Mouse (Mus musculus): ENCODE data around the gene Tbc1d9. TPM values are rescaled to one million over a fixed set of nuclear protein-coding genes. Genes with fewer than 3 reads are reported as not detected.

Gene Tbc1d9
- total and polyA plus RNA-seq, 2 experiments from 2014 or later = 18.6 to 135 TPM

DNA sequence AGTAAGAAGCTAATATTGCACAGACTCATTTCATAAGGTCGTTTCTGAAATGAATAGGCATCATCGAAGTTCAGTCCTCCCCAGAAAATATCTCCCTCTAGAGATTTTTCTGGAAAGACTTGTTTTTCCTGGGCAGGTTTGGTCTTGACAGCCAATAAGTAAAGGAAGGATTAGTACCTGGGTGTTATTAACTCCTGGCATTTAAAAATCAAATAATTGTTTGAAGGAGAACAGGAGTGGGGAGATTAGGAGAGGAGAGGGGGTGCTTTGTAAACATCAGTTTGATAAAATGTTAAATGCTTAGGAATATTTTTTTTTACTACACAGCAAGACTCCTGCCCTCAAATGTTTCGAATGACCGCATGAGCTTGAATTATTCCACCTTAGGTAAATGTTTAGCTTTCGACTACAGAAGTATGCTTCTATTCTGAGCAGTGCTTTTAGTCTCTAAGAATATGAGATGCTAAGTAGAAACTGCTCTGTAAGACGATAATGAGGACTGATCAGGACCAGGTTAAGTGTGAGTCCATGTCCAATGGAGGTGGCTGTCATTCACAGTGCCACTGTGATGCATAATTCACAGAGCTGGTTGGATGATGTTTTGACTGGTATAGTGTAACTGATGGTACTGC is 16.8 kb downstream of the Tbc1d9 start:
- no peak overlapping the region for H3K9ac ChIP-seq (replicated peaks; ENCODE audit: low read length, poor library complexity, severe bottlenecking)
- DNase-seq (ENCODE audit: low spot score) (no peak), ATAC-seq (ENCODE audit: low FRiP score) (no peak)
- H3K4me1 ChIP-seq (ENCODE audit: insufficient read depth, low read length) = peaks cover 10% of the 10 kb centered on the region; the same call in 1 of the 2 replicates
- H3K4me2 ChIP-seq (ENCODE audit: low read depth, low read length, poor library complexity, severe bottlenecking) = no peak overlapping the region
- no peak overlapping the region for H3K27ac ChIP-seq (ENCODE audit: low read depth, low read length)
- no peaks in the 10 kb centered on the region for H3K27me3 ChIP-seq (ENCODE audit: insufficient read depth, low read length)
- 65% methylated on average over 6 of the region's 6 CpGs for WGBS
- no peaks in the 10 kb centered on the region for H3K9me3 ChIP-seq (ENCODE audit: low read length)
- H3K36me3 ChIP-seq (ENCODE audit: insufficient read depth, low read length) = no peaks in the 10 kb centered on the region
- TF ChIP-seq CTCF (IDR thresholded peaks at IDR 0.05) = no peak
- no peak overlapping the region for H3K4me3 ChIP-seq (ENCODE audit: low read depth, low read length)

- Histone ChIP-seq H3K4me3 (ENCODE audit: low read depth, low read length) (no peak overlapping the region), H3K4me2 (ENCODE audit: low read depth, low read length, poor library complexity, severe bottlenecking) (no peak overlapping the region), H3K9ac (replicated peaks; ENCODE audit: low read length, poor library complexity, severe bottlenecking) (no peak overlapping the region), H3K36me3 (ENCODE audit: insufficient read depth, low read length) (no peaks in the 10 kb centered on the region), H3K4me1 (ENCODE audit: insufficient read depth, low read length) (peaks cover 10% of the 10 kb centered on the region; the same call in 1 of the 2 replicates), H3K9me3 (ENCODE audit: low read length) (no peaks in the 10 kb centered on the region), H3K27ac (ENCODE audit: low read depth, low read length) (no peak overlapping the region), H3K27me3 (ENCODE audit: insufficient read depth, low read length) (no peaks in the 10 kb centered on the region)
- no peak for DNase-seq (ENCODE audit: low spot score)
- 32% methylated on average over 5 of the region's 5 CpGs for WGBS
- no peak for TF ChIP-seq CTCF (IDR thresholded peaks at IDR 0.05)
- ATAC-seq (ENCODE audit: low FRiP score) = no peak
Observed at GRCm38 (mm10) chr8:83182784-83183183, 17.6 kb downstream of the Tbc1d9 start.

DNA sequence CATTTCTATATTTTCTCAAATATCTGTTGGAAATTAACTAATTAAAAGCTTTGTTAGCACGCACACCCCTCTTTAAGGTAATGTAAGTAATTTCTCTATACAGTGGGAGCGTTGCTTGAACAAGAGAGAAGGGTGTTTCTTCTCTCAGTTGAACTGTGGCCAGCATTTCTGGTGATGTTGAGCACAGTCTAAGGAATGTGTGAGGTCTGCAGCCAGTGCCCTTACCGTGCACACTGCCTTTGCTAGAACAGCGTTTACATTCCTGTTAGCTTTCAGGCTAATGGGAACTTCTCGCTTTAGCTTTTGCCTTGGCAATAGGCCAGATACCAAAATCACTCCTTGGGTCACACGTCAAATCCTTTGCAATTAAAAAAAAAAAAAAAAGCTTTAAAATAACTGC is 21.2 kb downstream of the Tbc1d9 start:
- no peak overlapping the region for H3K4me3 ChIP-seq (ENCODE audit: low read depth, low read length)
- H3K4me2 ChIP-seq (ENCODE audit: low read depth, low read length, poor library complexity, severe bottlenecking) = no peak overlapping the region
- WGBS = 57% methylated on average over 6 of the region's 6 CpGs
- H3K27me3 ChIP-seq (ENCODE audit: insufficient read depth, low read length) = no peaks in the 10 kb centered on the region
- H3K4me1 ChIP-seq (ENCODE audit: insufficient read depth, low read length) = 0 out of 2 replicates have a peak, but pooled peaks cover 6% of the 10 kb centered on the region
- ATAC-seq (ENCODE audit: low FRiP score) (no peak), DNase-seq (ENCODE audit: low spot score) (no peak)
- no peaks in the 10 kb centered on the region for H3K9me3 ChIP-seq (ENCODE audit: low read length)
- no peak overlapping the region for H3K9ac ChIP-seq (replicated peaks; ENCODE audit: low read length, poor library complexity, severe bottlenecking)
- H3K27ac ChIP-seq (ENCODE audit: low read depth, low read length) = no peak overlapping the region
- no peaks in the 10 kb centered on the region for H3K36me3 ChIP-seq (ENCODE audit: insufficient read depth, low read length)
- no peak for TF ChIP-seq CTCF (IDR thresholded peaks at IDR 0.05)

DNA sequence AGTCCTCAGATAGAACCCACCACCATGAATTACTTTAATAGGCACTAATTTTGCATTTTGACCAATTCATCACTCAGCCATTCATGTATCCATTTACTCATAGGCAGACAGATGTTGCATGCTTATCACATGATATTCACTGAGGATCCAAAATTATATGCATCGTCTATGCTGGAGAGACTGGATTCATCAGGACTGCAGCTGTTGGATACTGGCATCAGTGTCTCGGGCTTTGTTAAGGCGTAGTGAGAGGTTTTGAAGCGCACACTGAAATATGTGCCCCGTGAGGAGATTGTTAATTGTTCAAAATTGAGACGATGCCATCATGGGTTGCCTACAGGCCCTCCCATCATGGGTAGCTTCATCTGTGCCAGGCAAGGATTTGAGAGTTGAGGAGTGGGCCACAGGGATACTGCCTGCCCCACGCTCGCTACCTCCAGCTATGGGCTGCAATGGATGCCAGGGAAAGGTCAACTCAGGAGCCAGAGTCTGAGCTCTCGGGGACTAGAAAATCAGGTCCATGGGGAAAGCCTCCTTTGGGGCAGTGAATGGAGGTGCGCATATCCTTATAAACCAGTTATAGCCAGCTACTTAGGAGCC is 22.3 kb downstream of the Tbc1d9 start:
- no peaks in the 10 kb centered on the region for H3K27me3 ChIP-seq (ENCODE audit: insufficient read depth, low read length)
- H3K4me1 ChIP-seq (ENCODE audit: insufficient read depth, low read length) = 0 out of 2 replicates have a peak, but pooled peaks cover 3% of the 10 kb centered on the region
- ATAC-seq (ENCODE audit: low FRiP score) (no peak), DNase-seq (ENCODE audit: low spot score) (peak; percentile 35)
- no peak overlapping the region for H3K9ac ChIP-seq (replicated peaks; ENCODE audit: low read length, poor library complexity, severe bottlenecking)
- 78% methylated on average over 10 of the region's 10 CpGs for WGBS
- no peak overlapping the region for H3K4me2 ChIP-seq (ENCODE audit: low read depth, low read length, poor library complexity, severe bottlenecking)
- H3K36me3 ChIP-seq (ENCODE audit: insufficient read depth, low read length) = no peaks in the 10 kb centered on the region
- no peaks in the 10 kb centered on the region for H3K9me3 ChIP-seq (ENCODE audit: low read length)
- no peak for TF ChIP-seq CTCF (IDR thresholded peaks at IDR 0.05)
- H3K27ac ChIP-seq (ENCODE audit: low read depth, low read length) = no peak overlapping the region
- H3K4me3 ChIP-seq (ENCODE audit: low read depth, low read length) = no peak overlapping the region

DNA sequence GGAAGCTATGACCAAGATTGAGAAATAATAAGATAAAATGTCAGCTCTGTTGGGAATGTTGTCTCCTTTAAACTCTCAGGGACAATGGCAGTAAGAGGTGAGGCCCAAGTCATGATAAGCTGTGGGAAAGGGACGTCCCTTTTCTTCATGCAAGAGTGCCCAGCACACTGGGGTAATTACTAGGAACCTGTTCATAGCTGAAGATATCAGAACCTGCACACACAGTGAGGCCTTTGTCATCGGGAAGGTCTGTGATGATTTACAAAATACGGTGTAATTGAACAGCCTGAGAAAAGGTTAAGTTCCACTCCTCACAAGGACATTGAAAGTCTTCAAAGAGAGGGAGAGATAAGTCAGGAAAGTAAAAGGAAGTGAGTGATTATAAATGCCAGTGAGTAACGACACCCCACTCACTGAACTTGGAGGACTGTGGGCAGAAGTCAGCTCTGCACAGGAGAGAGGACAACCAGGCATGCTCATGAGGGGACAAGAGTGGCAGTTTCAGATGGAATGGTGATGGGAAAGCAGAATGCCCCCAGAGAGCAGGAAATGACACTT is 24.5 kb downstream of the Tbc1d9 start:
- Histone ChIP-seq H3K9me3 (ENCODE audit: low read length) (no peaks in the 10 kb centered on the region), H3K4me1 (ENCODE audit: insufficient read depth, low read length) (no peaks in the 10 kb centered on the region), H3K4me2 (ENCODE audit: low read depth, low read length, poor library complexity, severe bottlenecking) (no peak overlapping the region), H3K27ac (ENCODE audit: low read depth, low read length) (no peak overlapping the region), H3K36me3 (ENCODE audit: insufficient read depth, low read length) (no peaks in the 10 kb centered on the region), H3K9ac (replicated peaks; ENCODE audit: low read length, poor library complexity, severe bottlenecking) (no peak overlapping the region), H3K4me3 (ENCODE audit: low read depth, low read length) (no peak overlapping the region), H3K27me3 (ENCODE audit: insufficient read depth, low read length) (no peaks in the 10 kb centered on the region)
- ATAC-seq (ENCODE audit: low FRiP score) (no peak), DNase-seq (ENCODE audit: low spot score) (no peak)
- WGBS = 77% methylated on average over 4 of the region's 4 CpGs
- no peak for TF ChIP-seq CTCF (IDR thresholded peaks at IDR 0.05)

- no peak for TF ChIP-seq CTCF (IDR thresholded peaks at IDR 0.05)
- Histone ChIP-seq H3K9me3 (ENCODE audit: low read length) (no peaks in the 10 kb centered on the region), H3K27ac (ENCODE audit: low read depth, low read length) (no peak overlapping the region), H3K4me3 (ENCODE audit: low read depth, low read length) (no peak overlapping the region), H3K4me1 (ENCODE audit: insufficient read depth, low read length) (peaks cover 6% of the 10 kb centered on the region; the same call in 1 of the 2 replicates), H3K27me3 (ENCODE audit: insufficient read depth, low read length) (no peaks in the 10 kb centered on the region), H3K9ac (replicated peaks; ENCODE audit: low read length, poor library complexity, severe bottlenecking) (no peak overlapping the region), H3K4me2 (ENCODE audit: low read depth, low read length, poor library complexity, severe bottlenecking) (no peak overlapping the region), H3K36me3 (ENCODE audit: insufficient read depth, low read length) (no peaks in the 10 kb centered on the region)
- ATAC-seq (ENCODE audit: low FRiP score) (no peak), DNase-seq (ENCODE audit: low spot score) (peak; percentile 40)
- WGBS = 52% methylated on average over 6 of the region's 6 CpGs
Observed at GRCm38 (mm10) chr8:83196088-83196487, 30.9 kb downstream of the Tbc1d9 start.

Measured in midbrain, postnatal 0 days (tissue).